Mouse (Mus musculus) forebrain, embryonic 12.5 days (tissue): ENCODE data around the gene Gpr152. TPM values are rescaled to one million over a fixed set of nuclear protein-coding genes. Genes with fewer than 3 reads are reported as not detected.

ENCODE experiments used
- ATAC-seq: fragments of 200-750 bp; cut with Nextera tagmentation; 2 replicates; pipeline ENCODE4 v1.8.0; 2017; ENCODE audit warnings: moderate TSS enrichment; ENCODE audit not compliant: low FRiP score
- H3K27ac ChIP-seq: fragments of 300-500 bp; sonication (generic); 2 replicates; pipeline ENCODE4 v1.5.1; 2016; ENCODE audit warnings: mild to moderate bottlenecking
- H3K27me3 ChIP-seq: fragments of 300-500 bp; sonication (generic); 2 replicates; pipeline ENCODE4 v1.6.1; 2016; ENCODE audit warnings: mild to moderate bottlenecking
- H3K36me3 ChIP-seq: fragments of 300-500 bp; sonication (generic); replicated peaks from 2 replicates; pipeline ENCODE4 v1.6.1; 2016; ENCODE audit warnings: mild to moderate bottlenecking
- H3K4me1 ChIP-seq: fragments of 300-500 bp; sonication (generic); 2 replicates; pipeline ENCODE4 v1.6.1; 2016
- H3K4me2 ChIP-seq: fragments of 300-500 bp; sonication (generic); 2 replicates; pipeline ENCODE4 v1.6.1; 2016; ENCODE audit warnings: mild to moderate bottlenecking, moderate library complexity
- H3K4me3 ChIP-seq: fragments of 300-500 bp; sonication (generic); replicated peaks from 2 replicates; pipeline ENCODE4 v1.5.1; 2016; ENCODE audit warnings: mild to moderate bottlenecking
- H3K9ac ChIP-seq: fragments of 300-500 bp; sonication (generic); 2 replicates; pipeline ENCODE4 v1.6.1; 2016; ENCODE audit warnings: mild to moderate bottlenecking
- H3K9me3 ChIP-seq: fragments of 300-500 bp; sonication (generic); 2 replicates; pipeline ENCODE4 v1.6.1; 2016
- WGBS: fragments of 180-500 bp; shearing (Covaris S2); methylation state at CpG from one replicate; pipeline ENCODE4 v1.1.7; 2016; 5-methylcytosine and 5-hydroxymethylcytosine counted together
- polyA plus RNA-seq: library from polyadenylated mRNA; unstranded; fragments of >200 nt; fragmentation: Nextera tagmentation; extraction: Ambion mirVana; gene quantifications from 2 replicates; pipeline ENCODE4 v1.2.1, GENCODE M21; 2016

The Gpr152 gene
- not detected in 2 replicates for polyA plus RNA-seq

- peaks cover 4% of the 10 kb centered on the region; the same call in 1 of the 2 replicates for H3K27me3 ChIP-seq
- H3K36me3 ChIP-seq: no peaks in the 10 kb centered on the region
- peaks cover 5% of the 10 kb centered on the region; the same call in 1 of the 2 replicates for H3K4me1 ChIP-seq
- ATAC-seq: no peak
- 67% methylated on average over 2 of the region's 2 CpGs for WGBS
- H3K4me2 ChIP-seq: no peak within 1 kb of the TSS
- H3K27ac ChIP-seq: no peak within 1 kb of the TSS
- H3K9ac ChIP-seq: no peak within 1 kb of the TSS
- no peaks in the 10 kb centered on the region for H3K9me3 ChIP-seq
- no peak within 1 kb of the TSS for H3K4me3 ChIP-seq
Measured at GRCm38 (mm10) chr19:4139446-4139845, at the start of gene Gpr152. TSS of gene Gpr152 (plus strand) at chr19:4139787.

GRCm38 (mm10) chr19:4090446-4090845 is 49.1 kb upstream of the Gpr152 start:
- no peak overlapping the region for H3K4me3 ChIP-seq
- whole genome bisulfite sequencing: 80% methylated on average over 3 of the region's 3 CpGs

GRCm38 (mm10) chr19:4091383-4091782 is 48.2 kb upstream of the Gpr152 start:
- Histone ChIP-seq H3K9me3 (no peaks in the 10 kb centered on the region), H3K4me3 (no peak overlapping the region), H3K36me3 (no peaks in the 10 kb centered on the region), H3K27ac (no peak overlapping the region), H3K27me3 (0 out of 2 replicates have a peak, but pooled peaks cover 10% of the 10 kb centered on the region), H3K4me1 (peaks cover 5% of the 10 kb centered on the region), H3K4me2 (no peak overlapping the region), H3K9ac (no peak overlapping the region)
- ATAC-seq: no peak
- 66% methylated on average over 2 of the region's 2 CpGs for WGBS

More at GRCm38 (mm10) chr19:4090446-4090845, 49.1 kb upstream of the Gpr152 start:
- Histone ChIP-seq H3K9ac (0 out of 2 replicates have a peak overlapping the region, but pooled peaks have one; percentile 17), H3K4me2 (no peak overlapping the region), H3K36me3 (no peaks in the 10 kb centered on the region), H3K27ac (no peak overlapping the region), H3K4me1 (no peaks in the 10 kb centered on the region), H3K27me3 (0 out of 2 replicates have a peak, but pooled peaks cover 10% of the 10 kb centered on the region), H3K9me3 (no peaks in the 10 kb centered on the region)
- no peak for ATAC-seq

GRCm38 (mm10) chr19:4092750-4093149 is 46.8 kb upstream of the Gpr152 start:
- WGBS: 95% methylated on average over 3 of the region's 3 CpGs
- Histone ChIP-seq H3K9ac (no peak overlapping the region), H3K4me2 (no peak overlapping the region), H3K4me1 (peaks cover 12% of the 10 kb centered on the region), H3K4me3 (no peak overlapping the region), H3K27ac (no peak overlapping the region), H3K9me3 (no peaks in the 10 kb centered on the region), H3K27me3 (0 out of 2 replicates have a peak, but pooled peaks cover 10% of the 10 kb centered on the region), H3K36me3 (no peaks in the 10 kb centered on the region)
- no peak for ATAC-seq

- Histone ChIP-seq H3K27ac (no peak overlapping the region), H3K4me1 (peaks cover 22% of the 10 kb centered on the region), H3K27me3 (peaks cover 10% of the 10 kb centered on the region; the same call in 1 of the 2 replicates), H3K9me3 (no peaks in the 10 kb centered on the region), H3K4me2 (no peak overlapping the region), H3K9ac (no peak overlapping the region), H3K36me3 (no peaks in the 10 kb centered on the region), H3K4me3 (no peak overlapping the region)
- WGBS: 86% methylated on average over 7 of the region's 7 CpGs
- no peak for ATAC-seq
Measured at GRCm38 (mm10) chr19:4093772-4094171, 45.8 kb upstream of the Gpr152 start.

- Histone ChIP-seq H3K36me3 (no peaks in the 10 kb centered on the region), H3K4me2 (no peak overlapping the region), H3K27ac (no peak overlapping the region), H3K9ac (no peak overlapping the region), H3K4me1 (peaks cover 28% of the 10 kb centered on the region), H3K9me3 (no peaks in the 10 kb centered on the region), H3K27me3 (peaks cover 12% of the 10 kb centered on the region; the same call in 1 of the 2 replicates), H3K4me3 (no peak overlapping the region)
- WGBS: 91% methylated on average over 3 of the region's 3 CpGs
- no peak for ATAC-seq
Measured at GRCm38 (mm10) chr19:4094348-4094747, 45.2 kb upstream of the Gpr152 start.

GRCm38 (mm10) chr19:4094774-4095303 is 44.7 kb upstream of the Gpr152 start:
- Histone ChIP-seq H3K27me3 (peaks cover 14% of the 10 kb centered on the region), H3K4me2 (no peak overlapping the region), H3K4me3 (no peak overlapping the region), H3K9me3 (no peaks in the 10 kb centered on the region), H3K27ac (no peak overlapping the region), H3K9ac (no peak overlapping the region), H3K4me1 (peaks cover 33% of the 10 kb centered on the region), H3K36me3 (no peaks in the 10 kb centered on the region)
- no peak for ATAC-seq
- 82% methylated on average over 5 of the region's 5 CpGs for WGBS

GRCm38 (mm10) chr19:4095802-4096201 is 43.8 kb upstream of the Gpr152 start:
- no peak for ATAC-seq
- Histone ChIP-seq H3K4me2 (peak overlapping the region; percentile 63; the same call in 1 of the 2 replicates), H3K27me3 (peaks cover 19% of the 10 kb centered on the region), H3K4me3 (no peak overlapping the region), H3K9ac (no peak overlapping the region), H3K36me3 (no peaks in the 10 kb centered on the region), H3K4me1 (peaks cover 42% of the 10 kb centered on the region), H3K27ac (no peak overlapping the region), H3K9me3 (no peaks in the 10 kb centered on the region)
- 63% methylated on average over 3 of the region's 3 CpGs for WGBS

GRCm38 (mm10) chr19:4096642-4097440 is 42.7 kb upstream of the Gpr152 start, which contains the start of gene Cdk2ap2:
TSS of gene Cdk2ap2 (plus strand) at chr19:4097182.
- WGBS: under 1% methylated on average over 65 of the region's 65 CpGs
- peaks cover 53% of the 10 kb centered on the region for H3K4me1 ChIP-seq
- peak within 1 kb of the TSS; percentile 88 for H3K27ac ChIP-seq

GRCm38 (mm10) chr19:4097441-4097825 is 42.2 kb upstream of the Gpr152 start:
- H3K4me3 ChIP-seq: peak overlapping the region; percentile 64
- peak; percentile 18 for ATAC-seq
- H3K27me3 ChIP-seq: peaks cover 36% of the 10 kb centered on the region
- no peaks in the 10 kb centered on the region for H3K36me3 ChIP-seq
- H3K9ac ChIP-seq: peak overlapping the region; percentile 57
- 2% methylated on average over 21 of the region's 21 CpGs for WGBS
- peak overlapping the region; percentile 88 for H3K27ac ChIP-seq
- H3K9me3 ChIP-seq: no peaks in the 10 kb centered on the region
- peak overlapping the region; percentile 63 for H3K4me2 ChIP-seq
- H3K4me1 ChIP-seq: peaks cover 54% of the 10 kb centered on the region

More at GRCm38 (mm10) chr19:4096642-4097440, 42.7 kb upstream of the Gpr152 start, which contains the start of gene Cdk2ap2:
- Histone ChIP-seq H3K4me3 (peak within 1 kb of the TSS; percentile 64), H3K9ac (peak within 1 kb of the TSS; percentile 57), H3K9me3 (no peaks in the 10 kb centered on the region), H3K27me3 (peaks cover 30% of the 10 kb centered on the region), H3K36me3 (no peaks in the 10 kb centered on the region), H3K4me2 (peak within 1 kb of the TSS; percentile 63)
- ATAC-seq: peak; percentile 95

- 0 out of 2 replicates have a peak overlapping the region, but pooled peaks have one; percentile 0 for H3K27ac ChIP-seq
- H3K4me1 ChIP-seq: peaks cover 54% of the 10 kb centered on the region
- H3K9me3 ChIP-seq: no peaks in the 10 kb centered on the region
- no peaks in the 10 kb centered on the region for H3K36me3 ChIP-seq
- H3K27me3 ChIP-seq: peaks cover 43% of the 10 kb centered on the region
- H3K4me3 ChIP-seq: no peak overlapping the region
- 0 out of 2 replicates have a peak overlapping the region, but pooled peaks have one; percentile 95 for H3K4me2 ChIP-seq
- H3K9ac ChIP-seq: no peak overlapping the region
- 89% methylated on average over 13 of the region's 13 CpGs for WGBS
- no peak for ATAC-seq
Measured at GRCm38 (mm10) chr19:4098426-4098825, 41.2 kb upstream of the Gpr152 start.

- H3K4me1 ChIP-seq: peaks cover 54% of the 10 kb centered on the region
- H3K4me2 ChIP-seq: peak overlapping the region; percentile 95
- H3K36me3 ChIP-seq: no peaks in the 10 kb centered on the region
- no peak for ATAC-seq
- WGBS: 9% methylated on average over 9 of the region's 9 CpGs
- H3K27me3 ChIP-seq: peaks cover 43% of the 10 kb centered on the region
- H3K9me3 ChIP-seq: no peaks in the 10 kb centered on the region
- no peak overlapping the region for H3K27ac ChIP-seq
- H3K9ac ChIP-seq: no peak overlapping the region
- H3K4me3 ChIP-seq: no peak overlapping the region
Measured at GRCm38 (mm10) chr19:4099056-4099455, 40.5 kb upstream of the Gpr152 start.
